Mouse (Mus musculus) small intestine, adult 2 months (tissue): ENCODE measurements around the gene Best2. TPM values are rescaled to one million over a fixed set of nuclear protein-coding genes. Genes with fewer than 3 reads are reported as not detected.

Experiments
- H3K27ac ChIP-seq: fragments of 200-500 bp; 2 replicates; pipeline ENCODE4 v1.5.1; 2012; ENCODE audit warnings: low read depth, low read length, control low read depth, inconsistent platforms; ENCODE audit not compliant: insufficient read depth
- H3K27me3 ChIP-seq: fragments of 200-500 bp; 2 replicates; pipeline ENCODE4 v1.6.1; 2012; ENCODE audit warnings: mild to moderate bottlenecking, moderate library complexity, low read length, inconsistent platforms; ENCODE audit not compliant: control insufficient read depth, insufficient read depth
- H3K36me3 ChIP-seq: fragments of 200-500 bp; 2 replicates; pipeline ENCODE4 v1.6.1; 2012; ENCODE audit warnings: mild to moderate bottlenecking, low read length, control low read depth, inconsistent platforms; ENCODE audit not compliant: control insufficient read depth, insufficient read depth
- H3K4me1 ChIP-seq: fragments of 200-500 bp; 2 replicates; pipeline ENCODE4 v1.6.1; 2012; ENCODE audit warnings: low read length, inconsistent platforms, mixed read lengths; ENCODE audit not compliant: control insufficient read depth, insufficient read depth, insufficient read length
- H3K4me3 ChIP-seq: fragments of 200-500 bp; 2 replicates; pipeline ENCODE4 v1.5.1; 2012; ENCODE audit warnings: low read depth, mild to moderate bottlenecking, control low read depth, inconsistent platforms, low read length, moderate library complexity
- CTCF ChIP-seq: fragments of 200-500 bp; IDR thresholded peaks from 2 replicates; pipeline ENCODE4 v1.5.1; 2012; ENCODE audit warnings: low read depth, mild to moderate bottlenecking, control low read depth, inconsistent platforms, low read length, moderate library complexity, mixed read lengths; ENCODE audit not compliant: insufficient replicate concordance, insufficient read length; ENCODE audit errors: extremely low read depth
- POLR2A ChIP-seq: fragments of 200-500 bp; IDR thresholded peaks from 2 replicates; pipeline ENCODE4 v1.6.1; 2012; ENCODE audit warnings: low read depth, mild to moderate bottlenecking, control low read depth, inconsistent platforms, low read length, moderate library complexity
- WGBS: fragments of 180-500 bp; shearing (Covaris S2); methylation state at CpG from one replicate; pipeline ENCODE4 v1.1.7; 2018; 5-methylcytosine and 5-hydroxymethylcytosine counted together
- polyA plus RNA-seq: library from polyadenylated mRNA; depleted of rRNA; stranded (reverse); fragments of >200 nt; gene quantifications from 2 replicates; pipeline ENCODE4 v1.2.3, GENCODE M21; 2012

Gene Best2
- polyA plus RNA-seq, 1 experiment = 0.33 TPM

DNA sequence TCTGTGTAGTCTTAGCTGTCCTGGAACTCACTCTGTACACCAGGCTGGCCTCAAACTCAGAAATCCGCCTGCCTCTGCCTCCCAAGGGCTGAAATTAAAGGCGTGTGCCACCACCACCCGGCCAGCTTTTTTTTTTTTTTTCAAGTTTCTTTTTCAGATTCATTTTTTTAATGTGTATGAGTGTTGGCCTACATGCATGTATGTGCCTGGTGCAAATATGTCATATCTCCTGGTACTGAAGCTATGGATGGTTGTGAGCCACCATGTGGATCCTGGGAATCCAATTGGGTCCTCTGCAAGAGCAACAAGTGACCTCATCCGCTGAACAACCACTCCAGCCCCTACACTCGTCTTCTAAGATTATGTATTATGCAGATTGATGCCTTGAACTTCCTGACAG is 26.9 kb downstream of the Best2 start:
- H3K4me1 ChIP-seq = peaks cover 38% of the 10 kb centered on the region
- 66% methylated on average over 5 of the region's 5 CpGs for WGBS
- peak overlapping the region; percentile 10; the same call in 1 of the 2 replicates for H3K27ac ChIP-seq
- H3K27me3 ChIP-seq = no peaks in the 10 kb centered on the region
- no peak overlapping the region for H3K4me3 ChIP-seq
- 0 out of 2 replicates have a peak, but pooled peaks cover 2% of the 10 kb centered on the region for H3K36me3 ChIP-seq
- TF ChIP-seq CTCF = no peak
- TF ChIP-seq POLR2A = no peak

- no peak for TF ChIP-seq CTCF
- TF ChIP-seq POLR2A = no peak
- 14% methylated on average over 8 of the region's 8 CpGs for WGBS
Observed at GRCm38 (mm10) chr8:84986379-84986945, 27.9 kb downstream of the Best2 start.

GRCm38 (mm10) chr8:84985684-84986378 is 28.5 kb downstream of the Best2 start:
- WGBS = under 1% methylated on average over 53 of the region's 53 CpGs
- H3K4me1 ChIP-seq = peaks cover 49% of the 10 kb centered on the region

More at GRCm38 (mm10) chr8:84986379-84986945, 27.9 kb downstream of the Best2 start:
- Histone ChIP-seq H3K27me3 (no peaks in the 10 kb centered on the region), H3K36me3 (no peaks in the 10 kb centered on the region), H3K4me1 (peaks cover 47% of the 10 kb centered on the region), H3K4me3 (peak overlapping the region; percentile 64), H3K27ac (peak overlapping the region; percentile 80)

DNA sequence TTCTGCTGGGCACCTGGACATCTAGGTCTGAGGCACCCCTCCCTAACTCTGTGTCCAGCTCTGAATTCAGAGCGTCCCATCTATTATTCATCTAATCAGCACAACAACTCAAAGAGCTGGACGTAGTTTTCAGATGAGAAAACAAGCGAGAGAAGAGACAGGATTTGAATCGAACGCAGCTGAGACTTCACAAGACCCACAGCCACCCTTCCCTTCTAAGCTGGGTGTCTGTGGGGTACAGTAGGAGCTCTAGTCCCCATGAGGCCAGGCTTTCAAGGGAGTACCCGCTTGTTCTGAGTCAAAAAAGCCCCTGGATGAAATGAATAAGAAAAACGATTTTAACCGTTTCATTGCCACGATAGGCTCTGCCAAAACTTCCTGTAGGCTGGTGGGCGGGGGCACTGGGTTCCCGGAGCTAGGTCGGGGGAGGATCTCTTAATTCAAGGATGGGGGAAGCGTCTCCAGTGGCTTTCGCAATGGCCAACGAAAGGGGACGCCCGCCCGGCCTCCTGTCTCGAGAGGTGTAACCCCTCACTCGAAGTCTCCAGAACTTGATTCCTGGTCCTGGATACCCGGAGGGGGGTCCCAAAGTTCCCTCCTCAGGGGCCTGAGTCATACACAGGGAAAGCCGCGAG is 29.2 kb downstream of the Best2 start:
- Histone ChIP-seq H3K27me3 (no peaks in the 10 kb centered on the region), H3K36me3 (no peaks in the 10 kb centered on the region), H3K4me3 (peak overlapping the region; percentile 64), H3K4me1 (peaks cover 55% of the 10 kb centered on the region), H3K27ac (peak overlapping the region; percentile 80)
- no peak for TF ChIP-seq POLR2A
- TF ChIP-seq CTCF = no peak
- 2% methylated on average over 23 of the region's 23 CpGs for WGBS

More at GRCm38 (mm10) chr8:84985684-84986378, 28.5 kb downstream of the Best2 start:
- no peaks in the 10 kb centered on the region for H3K27me3 ChIP-seq
- peak overlapping the region; percentile 64 for H3K4me3 ChIP-seq
- H3K36me3 ChIP-seq = no peaks in the 10 kb centered on the region
- no peak; the same call in 1 of the 2 replicates for TF ChIP-seq POLR2A
- no peak for TF ChIP-seq CTCF
- H3K27ac ChIP-seq = peak overlapping the region; percentile 80

GRCm38 (mm10) chr8:84984294-84985048 is 29.9 kb downstream of the Best2 start:
- Histone ChIP-seq H3K4me3 (peak overlapping the region; percentile 64), H3K4me1 (peaks cover 55% of the 10 kb centered on the region), H3K27me3 (no peaks in the 10 kb centered on the region), H3K36me3 (no peaks in the 10 kb centered on the region), H3K27ac (peak overlapping the region; percentile 80)
- 2% methylated on average over 16 of the region's 16 CpGs for WGBS
- TF ChIP-seq CTCF = no peak
- no peak for TF ChIP-seq POLR2A

DNA sequence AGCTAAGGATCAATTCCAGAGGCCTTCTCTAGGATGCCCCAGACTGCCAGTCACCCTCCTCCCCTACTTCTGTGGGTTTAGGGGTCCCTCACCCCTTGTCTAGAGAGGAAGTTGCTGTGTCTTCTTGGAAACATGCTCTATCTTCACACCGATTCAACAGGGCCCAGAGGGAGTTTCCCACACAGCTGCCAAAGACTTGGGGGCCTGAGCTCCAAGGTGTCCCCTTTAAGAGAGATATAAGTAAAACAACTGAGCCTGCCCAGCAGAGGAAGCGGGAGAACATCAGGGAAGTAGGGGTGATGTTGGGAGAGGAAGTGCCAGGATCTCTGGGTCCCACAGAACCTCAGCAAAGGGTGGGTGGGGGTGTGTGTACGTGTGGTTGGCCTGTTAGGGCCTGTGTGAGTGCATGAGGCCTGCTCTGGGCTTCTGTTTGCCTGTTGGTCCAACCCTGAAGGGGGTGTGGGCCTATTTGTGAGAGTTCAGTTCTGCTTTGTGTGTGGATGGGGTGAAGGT is 31.8 kb downstream of the Best2 start:
- Histone ChIP-seq H3K36me3 (no peaks in the 10 kb centered on the region), H3K27ac (peak overlapping the region; percentile 99), H3K27me3 (no peaks in the 10 kb centered on the region), H3K4me3 (peak overlapping the region; percentile 25), H3K4me1 (peaks cover 49% of the 10 kb centered on the region)
- TF ChIP-seq POLR2A (no peak), CTCF (no peak)
- WGBS = 36% methylated on average over 3 of the region's 3 CpGs
